Mouse (Mus musculus): ENCODE data around the gene Chadl.

DNA sequence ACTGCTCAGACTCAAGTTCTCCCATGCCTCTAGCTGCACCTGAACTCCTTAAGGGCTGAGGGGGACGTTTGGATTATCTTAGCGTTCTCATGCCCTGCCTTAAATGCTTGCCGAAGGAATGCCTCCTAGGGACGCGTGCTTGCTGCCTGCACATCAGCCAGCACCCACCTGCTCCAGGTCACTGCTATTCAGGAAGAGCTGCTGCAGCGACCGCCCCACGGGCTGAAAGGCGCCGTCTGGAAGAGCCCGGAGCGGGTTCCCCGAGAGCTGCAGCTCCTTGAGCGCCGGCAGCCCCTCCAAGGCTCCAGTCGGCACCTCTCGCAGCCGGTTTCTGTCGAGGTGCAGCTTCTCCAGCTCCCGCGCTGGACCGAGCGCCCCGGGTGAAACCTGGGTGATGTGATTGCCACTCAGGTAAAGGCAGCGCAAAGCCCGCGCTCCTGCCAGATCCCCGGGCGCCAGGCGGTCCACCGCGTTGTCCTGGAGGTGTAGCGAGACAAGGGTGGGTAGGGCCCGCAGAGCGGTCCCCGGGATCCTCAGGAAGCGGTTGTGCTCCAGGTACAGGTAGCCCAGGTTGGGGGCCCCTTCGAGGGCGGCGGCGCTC lies 3.6 kb downstream of the Chadl start:
- TF ChIP-seq CTCF (IDR thresholded peaks at IDR 0.05; ENCODE audit: borderline replicate concordance, insufficient read depth, low read depth, low read length), result no peak
- TF ChIP-seq POLR2A (IDR thresholded peaks at IDR 0.05; ENCODE audit: borderline replicate concordance, insufficient read depth, low read length), result no peak

Measured in cerebellum, adult 2 months (tissue).